Mouse (Mus musculus): ENCODE results near the gene Rcn1. TPM values are rescaled to one million over a fixed set of nuclear protein-coding genes. Genes with fewer than 3 reads are reported as not detected.

Rcn1 gene
- total RNA-seq (2018; cell fraction: chromatin; rRNA removed), result 10 to 100 TPM in 5 of 26 experiments, 1 to 10 TPM in 20, under 1 TPM in 1; 0.43 to 37.4 (median 4.8) TPM
- 10 to 100 TPM in 1 of 26 experiments, 1 to 10 TPM in 25; 3.1 to 10.8 (median 5.9) TPM for total RNA-seq (2018; cell fraction: cytosol; rRNA removed)
- 10 to 100 TPM in 5 of 26 experiments, 1 to 10 TPM in 21; 2.0 to 37.2 (median 6.0) TPM for total RNA-seq (2018; cell fraction: nucleus; rRNA removed)
- 3.1 to 8.6 TPM (median 6.3 TPM) in 3 replicates for polyA plus RNA-seq (2018)

DNA sequence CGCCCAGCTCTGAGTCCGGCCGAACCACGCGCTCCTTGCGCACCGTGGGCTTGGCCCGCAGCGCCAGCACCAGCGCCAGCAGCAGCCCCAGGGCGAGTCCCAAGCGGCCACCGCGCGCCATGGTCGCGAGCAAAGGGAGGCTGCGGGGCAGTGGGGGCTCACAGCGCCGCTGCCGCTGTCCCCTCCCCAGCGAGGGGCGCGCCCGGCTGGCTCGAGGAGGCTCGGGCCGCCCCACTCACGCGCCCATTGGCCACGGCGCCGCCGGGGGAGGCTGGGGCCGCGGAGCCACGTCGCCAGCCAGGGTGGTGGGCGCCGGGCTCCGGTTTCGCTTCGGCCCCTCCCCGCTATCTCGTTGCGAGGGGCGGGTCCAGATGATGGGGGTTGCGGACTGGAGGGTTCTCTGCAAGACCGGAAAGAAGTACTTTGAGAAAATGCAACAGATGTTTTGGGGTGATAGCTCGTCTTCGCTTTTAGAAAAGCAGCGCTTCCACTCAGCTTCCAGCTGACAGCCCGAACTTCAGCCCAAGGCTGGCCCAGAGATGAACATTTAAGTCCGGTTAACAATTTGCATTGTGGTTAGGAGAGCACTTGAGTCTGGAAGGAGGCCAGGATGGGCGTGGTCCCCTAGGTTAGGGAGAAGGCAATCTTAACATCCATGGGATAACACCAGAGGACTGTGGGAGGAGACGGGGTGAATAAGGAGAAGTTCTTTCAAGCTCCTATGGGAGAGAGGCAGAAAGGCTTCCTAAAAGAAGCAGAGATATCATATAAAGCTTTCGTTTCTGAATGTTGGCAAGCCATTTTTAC is at the start of gene Rcn1:
Rcn1 (minus strand) TSS at position 235 of the 807 bp plus-strand sequence.
- H3K27ac ChIP-seq, result no peak within 1 kb of the TSS
- WGBS (ENCODE audit: missing documents), result 1% methylated on average over 56 of the region's 57 CpGs
- no peaks in the 10 kb centered on the region for H3K79me2 ChIP-seq (ENCODE audit: inconsistent target)
- peak within 1 kb of the TSS; percentile 44 for H3K4me3 ChIP-seq (ENCODE audit: inconsistent target)
- no peaks in the 10 kb centered on the region for H3K36me3 ChIP-seq (ENCODE audit: inconsistent target)

DNA sequence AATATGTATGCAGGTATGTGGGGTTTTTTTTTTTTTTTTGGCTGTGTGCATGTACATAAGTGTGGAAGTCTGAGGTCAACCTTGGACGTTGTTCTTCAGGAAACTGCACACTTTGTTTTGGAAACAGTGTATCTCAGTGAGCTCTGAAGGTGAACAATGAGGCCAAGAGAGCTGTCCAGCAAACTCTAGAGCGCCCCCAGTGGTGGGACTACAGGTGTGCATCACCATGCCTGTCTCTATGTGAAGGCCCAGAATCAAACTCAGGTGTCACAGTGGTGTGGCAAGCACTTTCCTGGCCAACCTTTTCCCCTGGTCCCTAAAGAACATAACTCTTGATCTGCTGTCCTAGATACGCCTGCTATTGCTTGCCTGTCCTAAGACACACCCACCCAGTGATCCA is 45.0 kb upstream of the Rcn1 start:
- H3K27ac ChIP-seq, result no peak overlapping the region
- 48% methylated on average over 3 of the region's 3 CpGs for WGBS (ENCODE audit: missing documents)
- H3K4me3 ChIP-seq (ENCODE audit: inconsistent target), result no peak overlapping the region
- H3K36me3 ChIP-seq (ENCODE audit: inconsistent target), result no peaks in the 10 kb centered on the region
- H3K79me2 ChIP-seq (ENCODE audit: inconsistent target), result no peaks in the 10 kb centered on the region

DNA sequence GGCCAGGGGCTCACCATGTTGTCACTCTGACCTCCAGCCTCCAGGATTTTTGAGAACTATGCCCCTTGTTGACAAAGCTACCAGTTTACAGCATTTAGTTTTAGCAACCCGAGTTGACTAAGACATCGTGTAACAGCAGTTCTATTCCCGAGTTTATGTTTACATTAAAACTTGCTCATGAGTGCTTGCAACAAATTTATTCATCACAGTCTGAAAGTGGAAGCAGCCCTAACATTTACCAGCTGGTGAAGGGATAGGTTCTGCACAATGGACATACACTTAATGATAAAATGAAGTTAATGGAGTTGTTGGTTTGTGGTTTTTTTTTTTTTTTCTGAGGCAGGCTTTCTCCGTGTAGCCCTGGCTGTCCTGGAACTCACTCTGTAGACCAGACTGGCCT is 39.9 kb upstream of the Rcn1 start:
- Histone ChIP-seq H3K4me3 (ENCODE audit: inconsistent target) (no peak overlapping the region), H3K36me3 (ENCODE audit: inconsistent target) (no peaks in the 10 kb centered on the region), H3K27ac (no peak overlapping the region), H3K79me2 (ENCODE audit: inconsistent target) (no peaks in the 10 kb centered on the region)
- 82% methylated on average over 4 of the region's 4 CpGs for WGBS (ENCODE audit: missing documents)

DNA sequence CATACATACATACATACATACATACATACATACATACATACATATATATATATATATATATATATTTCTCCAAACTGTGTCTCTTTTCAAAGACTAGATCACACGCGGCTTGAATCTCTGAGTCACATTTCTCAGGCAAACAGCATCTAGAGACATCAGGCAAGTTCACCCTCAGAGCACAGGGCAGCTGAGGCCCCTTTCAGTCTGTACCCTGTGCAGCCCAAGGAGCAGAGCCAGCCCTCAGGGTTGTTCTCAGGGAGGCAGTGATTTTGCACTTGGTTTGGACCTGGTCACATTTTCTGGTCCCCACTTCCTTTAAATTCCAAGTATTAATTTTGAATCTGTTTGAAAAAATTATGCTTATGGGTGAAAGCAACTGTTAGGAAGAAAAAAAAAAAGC is 39.4 kb upstream of the Rcn1 start:
- Histone ChIP-seq H3K27ac (no peak overlapping the region), H3K36me3 (ENCODE audit: inconsistent target) (no peaks in the 10 kb centered on the region), H3K79me2 (ENCODE audit: inconsistent target) (no peaks in the 10 kb centered on the region), H3K4me3 (ENCODE audit: inconsistent target) (no peak overlapping the region)
- no CpG with 5 or more reads among the region's 2 CpGs for WGBS (ENCODE audit: missing documents)

DNA sequence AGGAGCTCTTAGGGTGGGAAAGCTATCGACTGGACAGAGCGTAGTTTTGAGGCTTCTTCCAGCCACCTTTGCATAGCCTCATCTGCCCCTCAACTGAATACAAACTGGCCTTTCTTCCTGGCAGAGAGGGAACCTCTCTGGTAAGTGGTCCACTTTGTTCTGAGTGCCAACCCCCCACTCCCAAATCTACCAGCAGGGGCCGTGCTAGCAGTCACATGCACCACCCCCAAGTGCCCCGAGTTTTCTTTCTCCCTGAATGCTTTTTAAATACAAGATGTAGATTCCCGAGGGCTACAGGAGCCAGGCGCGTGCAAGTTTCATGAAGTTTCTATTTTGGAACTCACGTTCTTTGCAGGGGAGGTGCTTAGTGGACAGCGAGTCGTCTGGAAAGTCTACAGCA is 33.8 kb upstream of the Rcn1 start:
- WGBS (ENCODE audit: missing documents), result 24% methylated on average over 10 of the region's 10 CpGs
- Histone ChIP-seq H3K4me3 (ENCODE audit: inconsistent target) (no peak overlapping the region), H3K36me3 (ENCODE audit: inconsistent target) (no peaks in the 10 kb centered on the region), H3K79me2 (ENCODE audit: inconsistent target) (no peaks in the 10 kb centered on the region), H3K27ac (no peak overlapping the region)

DNA sequence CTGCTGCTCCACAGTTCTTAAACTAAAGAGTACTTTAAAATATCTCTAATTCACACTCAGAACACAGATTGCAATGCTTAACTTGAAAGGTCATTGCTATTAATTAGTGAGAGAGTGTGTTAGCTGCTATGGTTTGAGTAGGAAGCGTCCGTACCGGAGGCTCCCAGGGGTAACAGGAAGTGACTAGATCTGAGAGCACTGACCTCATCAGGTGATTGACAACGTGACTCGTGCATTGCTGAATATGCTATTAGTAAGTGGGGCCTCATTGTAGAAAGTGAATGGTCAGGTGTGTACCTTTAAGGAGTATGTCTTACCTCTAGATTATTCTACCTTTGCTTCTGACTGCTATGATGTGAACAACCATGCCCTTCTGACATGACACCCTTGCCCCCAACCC is 31.3 kb upstream of the Rcn1 start:
- Histone ChIP-seq H3K36me3 (ENCODE audit: inconsistent target) (no peaks in the 10 kb centered on the region), H3K79me2 (ENCODE audit: inconsistent target) (no peaks in the 10 kb centered on the region), H3K27ac (no peak overlapping the region), H3K4me3 (ENCODE audit: inconsistent target) (no peak overlapping the region)
- WGBS (ENCODE audit: missing documents), result 6% methylated on average over 5 of the region's 5 CpGs

DNA sequence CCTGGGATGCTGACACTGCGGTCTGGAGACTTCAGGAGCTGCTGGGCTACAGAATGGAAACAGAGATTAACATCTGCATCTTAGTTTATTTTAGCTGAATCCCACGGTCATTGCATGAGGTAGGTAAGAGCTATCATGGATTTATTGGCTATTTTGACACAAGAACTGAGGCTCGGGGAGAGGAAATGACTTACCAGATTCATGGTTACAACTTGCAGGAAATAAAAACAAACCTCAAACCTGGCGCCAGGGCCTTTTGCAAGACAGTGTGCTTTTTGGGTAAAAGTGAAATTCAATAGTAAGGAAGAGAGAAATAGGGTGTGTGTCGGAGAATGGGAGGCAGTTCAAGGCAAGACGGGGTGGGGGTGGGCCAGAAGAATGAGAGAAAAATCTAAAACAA is 30.8 kb upstream of the Rcn1 start:
- WGBS (ENCODE audit: missing documents), result 6% methylated on average over 6 of the region's 6 CpGs
- Histone ChIP-seq H3K36me3 (ENCODE audit: inconsistent target) (no peaks in the 10 kb centered on the region), H3K4me3 (ENCODE audit: inconsistent target) (no peak overlapping the region), H3K27ac (no peak overlapping the region), H3K79me2 (ENCODE audit: inconsistent target) (no peaks in the 10 kb centered on the region)

DNA sequence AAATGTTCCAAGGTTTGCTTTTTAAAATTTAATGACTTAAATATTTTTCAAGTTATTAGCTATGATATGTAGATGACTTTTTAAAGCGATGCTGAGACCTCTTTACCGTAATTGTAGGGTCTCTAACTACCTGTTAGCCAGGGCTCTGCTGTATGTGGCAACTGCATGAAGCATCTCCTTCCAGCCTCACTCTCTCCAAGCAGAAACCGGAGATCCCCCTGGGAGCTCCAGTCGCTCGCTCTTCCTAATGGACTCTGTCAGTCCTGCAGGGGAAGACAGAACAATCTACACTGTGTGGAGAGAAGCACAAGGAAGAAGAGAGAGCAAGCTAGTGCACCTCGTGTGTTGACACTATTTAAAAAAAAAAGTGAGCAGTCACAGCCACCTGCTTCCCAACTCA is 29.3 kb upstream of the Rcn1 start:
- WGBS (ENCODE audit: missing documents), result 48% methylated on average over 6 of the region's 6 CpGs
- Histone ChIP-seq H3K36me3 (ENCODE audit: inconsistent target) (no peaks in the 10 kb centered on the region), H3K27ac (no peak overlapping the region), H3K79me2 (ENCODE audit: inconsistent target) (no peaks in the 10 kb centered on the region), H3K4me3 (ENCODE audit: inconsistent target) (no peak overlapping the region)

DNA sequence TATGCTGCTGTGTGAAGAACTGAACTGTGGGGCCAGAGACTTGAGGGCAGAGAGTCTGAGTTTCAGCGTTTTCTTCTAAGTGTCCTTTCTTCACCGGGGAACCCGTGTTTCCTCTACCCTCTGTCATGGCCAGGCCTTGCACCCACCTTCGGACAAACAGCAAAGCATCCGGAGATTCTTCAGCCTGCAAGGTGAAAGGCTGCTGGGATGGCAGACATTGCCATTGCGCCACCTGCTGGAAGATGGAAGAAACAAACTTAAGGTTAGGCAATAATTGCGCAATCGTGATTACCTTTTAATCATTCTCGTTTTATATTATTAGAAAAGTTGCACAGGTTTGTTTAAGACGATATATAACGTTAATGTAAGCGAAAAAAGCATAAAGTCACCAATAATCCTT is 28.9 kb upstream of the Rcn1 start:
- H3K4me3 ChIP-seq (ENCODE audit: inconsistent target), result no peak overlapping the region
- H3K36me3 ChIP-seq (ENCODE audit: inconsistent target), result no peaks in the 10 kb centered on the region
- no peak overlapping the region for H3K27ac ChIP-seq
- H3K79me2 ChIP-seq (ENCODE audit: inconsistent target), result no peaks in the 10 kb centered on the region
- 2% methylated on average over 12 of the region's 12 CpGs for WGBS (ENCODE audit: missing documents)

DNA sequence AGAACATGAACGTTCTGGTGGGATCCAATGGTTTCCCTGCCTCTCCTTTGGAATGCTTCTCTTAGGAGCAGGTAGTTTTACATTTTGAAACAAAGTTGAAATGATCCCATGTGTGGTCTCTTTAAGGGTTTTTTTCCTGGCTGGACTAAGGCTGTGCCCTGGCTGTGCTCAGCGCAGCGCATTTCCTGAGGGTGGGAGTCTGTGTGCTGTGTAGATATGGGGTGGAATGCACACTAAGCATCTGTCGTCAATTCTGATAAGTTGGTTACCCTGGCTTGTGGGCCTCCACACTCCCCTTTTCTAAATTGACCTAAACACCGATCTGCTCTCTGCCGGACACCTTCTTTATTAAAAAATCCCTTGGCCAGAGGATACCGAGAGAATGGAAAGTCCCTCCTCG is 28.3 kb upstream of the Rcn1 start:
- no peaks in the 10 kb centered on the region for H3K79me2 ChIP-seq (ENCODE audit: inconsistent target)
- H3K27ac ChIP-seq, result no peak overlapping the region
- H3K4me3 ChIP-seq (ENCODE audit: inconsistent target), result no peak overlapping the region
- no peaks in the 10 kb centered on the region for H3K36me3 ChIP-seq (ENCODE audit: inconsistent target)
- WGBS (ENCODE audit: missing documents), result 57% methylated on average over 8 of the region's 8 CpGs

DNA sequence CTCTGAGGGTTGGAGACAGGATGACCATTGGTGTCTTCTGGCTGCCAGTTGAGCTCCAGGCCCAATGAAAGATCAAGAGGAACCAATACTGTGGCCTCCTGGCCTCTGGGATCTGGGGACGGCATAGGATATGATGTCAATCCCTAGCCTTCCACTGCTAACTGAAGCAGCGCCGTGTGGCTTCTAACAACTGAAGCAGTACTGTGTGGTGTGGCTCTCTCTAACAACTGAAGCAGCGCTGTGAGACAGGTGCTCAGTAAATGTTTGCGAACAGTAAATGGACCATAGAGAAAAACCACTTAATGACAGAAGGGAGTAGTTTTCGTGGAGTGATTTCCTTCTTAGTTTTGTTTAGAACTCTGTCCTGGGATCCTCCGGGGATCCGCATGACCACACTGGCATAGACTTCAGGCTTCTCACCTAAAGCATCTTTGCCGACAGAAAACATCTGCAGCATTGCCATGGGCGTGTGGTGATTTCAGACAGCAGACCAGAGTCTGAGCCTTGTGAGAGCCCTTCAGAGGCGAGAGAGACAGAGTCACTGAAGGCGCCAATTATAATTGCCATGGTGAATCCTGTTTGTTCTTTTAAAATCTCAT is 19.6 kb upstream of the Rcn1 start:
- H3K36me3 ChIP-seq (ENCODE audit: inconsistent target), result no peaks in the 10 kb centered on the region
- WGBS (ENCODE audit: missing documents), result 95% methylated on average over 12 of the region's 12 CpGs
- no peak overlapping the region for H3K27ac ChIP-seq

DNA sequence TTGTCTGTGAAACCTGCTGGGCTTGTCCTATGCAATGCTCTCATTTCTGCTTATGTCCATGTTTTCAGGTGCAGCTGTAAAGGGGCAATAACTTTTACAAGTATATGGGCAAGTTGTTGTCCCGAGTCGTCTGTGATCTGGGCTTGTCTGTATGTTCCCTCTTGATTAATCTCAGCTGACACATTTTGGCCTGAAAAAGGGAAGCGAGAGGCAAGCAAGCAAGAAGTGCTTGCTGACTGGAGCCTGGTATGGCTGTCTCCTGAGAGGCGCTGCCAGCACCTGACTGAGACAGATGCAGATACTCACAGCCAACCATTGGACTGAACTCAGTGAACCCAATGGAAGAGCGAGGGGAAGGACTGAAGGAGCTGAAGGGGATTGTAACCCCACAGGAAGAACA is 18.5 kb upstream of the Rcn1 start:
- H3K36me3 ChIP-seq (ENCODE audit: inconsistent target), result no peaks in the 10 kb centered on the region
- 5% methylated on average over 5 of the region's 5 CpGs for WGBS (ENCODE audit: missing documents)
- no peak overlapping the region for H3K27ac ChIP-seq
- H3K4me3 ChIP-seq (ENCODE audit: inconsistent target), result no peak overlapping the region
- no peaks in the 10 kb centered on the region for H3K79me2 ChIP-seq (ENCODE audit: inconsistent target)

More for the DNA sequence above, 19.6 kb upstream of the Rcn1 start:
- H3K4me3 ChIP-seq (ENCODE audit: inconsistent target), result no peak overlapping the region
- no peaks in the 10 kb centered on the region for H3K79me2 ChIP-seq (ENCODE audit: inconsistent target)

DNA sequence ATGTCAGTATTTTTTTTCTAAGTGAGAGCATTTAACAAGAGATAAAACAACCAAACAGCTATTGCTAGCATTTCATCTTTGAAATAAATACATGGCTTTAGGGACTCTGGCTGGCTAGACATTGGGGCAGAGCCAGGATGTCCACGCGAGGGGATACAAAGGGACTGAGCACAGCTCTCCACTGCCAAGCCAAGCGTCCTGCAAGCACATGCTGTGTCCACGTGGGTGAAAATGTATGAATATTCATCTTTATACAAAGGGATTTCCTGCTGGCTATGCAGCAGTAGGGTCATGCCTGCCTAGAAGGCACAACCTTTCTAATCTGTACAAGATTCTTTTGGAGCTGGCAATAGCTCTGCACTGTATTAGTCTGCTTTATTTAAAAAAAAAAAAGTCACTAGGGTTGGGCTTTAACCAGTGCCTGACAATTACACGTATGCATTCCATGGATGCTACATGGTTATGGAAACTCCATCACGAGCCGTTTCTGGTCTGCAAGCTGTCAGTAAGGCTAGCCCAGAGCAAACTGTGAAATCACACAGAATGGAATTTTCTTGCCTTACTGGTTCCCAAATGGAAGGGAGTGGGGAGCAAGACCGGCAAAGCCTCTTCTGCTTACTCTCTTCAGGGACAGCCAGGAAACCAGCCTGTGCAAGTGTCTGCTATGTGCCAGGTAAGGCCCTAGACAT is 17.7 kb upstream of the Rcn1 start:
- no peaks in the 10 kb centered on the region for H3K36me3 ChIP-seq (ENCODE audit: inconsistent target)
- no peaks in the 10 kb centered on the region for H3K79me2 ChIP-seq (ENCODE audit: inconsistent target)
- no peak overlapping the region for H3K27ac ChIP-seq
- WGBS (ENCODE audit: missing documents), result 88% methylated on average over 8 of the region's 8 CpGs
- no peak overlapping the region for H3K4me3 ChIP-seq (ENCODE audit: inconsistent target)

DNA sequence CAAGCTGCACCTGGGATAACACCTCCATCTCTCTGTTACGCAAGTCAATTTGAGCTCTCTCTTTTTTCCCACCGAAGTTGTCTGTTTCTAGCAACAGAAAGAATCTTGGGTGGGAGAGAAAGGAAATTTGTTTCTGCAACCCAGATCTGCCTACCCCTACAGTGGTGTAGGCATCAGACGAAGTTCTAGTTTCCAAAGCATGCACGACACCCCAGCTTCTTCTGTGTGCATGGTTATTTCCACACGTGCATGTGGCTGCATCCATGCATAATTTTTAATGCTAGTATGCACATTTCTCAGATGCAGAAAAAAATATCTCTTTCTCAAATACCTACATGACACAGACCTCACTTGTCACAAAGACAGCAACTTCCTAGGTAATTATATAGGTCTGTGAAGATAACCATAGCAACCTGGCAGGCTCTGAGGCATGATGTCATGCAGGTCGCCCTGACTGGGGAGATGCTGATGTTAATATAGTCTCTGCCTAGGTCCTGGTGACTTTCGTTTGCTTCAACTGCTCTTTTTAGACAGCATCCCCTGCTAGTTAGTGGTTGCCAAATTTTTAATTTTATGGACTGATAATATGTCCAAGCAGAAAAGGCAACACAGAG is 17.0 kb upstream of the Rcn1 start:
- H3K27ac ChIP-seq, result no peak overlapping the region
- H3K36me3 ChIP-seq (ENCODE audit: inconsistent target), result no peaks in the 10 kb centered on the region
- no peak overlapping the region for H3K4me3 ChIP-seq (ENCODE audit: inconsistent target)
- no peaks in the 10 kb centered on the region for H3K79me2 ChIP-seq (ENCODE audit: inconsistent target)
- WGBS (ENCODE audit: missing documents), result 84% methylated on average over 7 of the region's 7 CpGs

Measured in macrophage (primary cell).